Mouse (Mus musculus) heart, embryonic 10.5 days (tissue): ENCODE measurements around the gene Cfap44. TPM values are rescaled to one million over a fixed set of nuclear protein-coding genes. Genes with fewer than 3 reads are reported as not detected.

Experiments
- DNase-seq: peaks from one replicate; pipeline ENCODE4 v3.0.0-alpha.2; 2017; ENCODE audit warnings: low spot score
- H3K27ac ChIP-seq: fragments of 300-500 bp; sonication (generic); 2 replicates; pipeline ENCODE4 v1.5.1; 2016; ENCODE audit warnings: mild to moderate bottlenecking
- H3K27me3 ChIP-seq: fragments of 300-500 bp; sonication (generic); 2 replicates; pipeline ENCODE4 v1.6.1; 2016; ENCODE audit warnings: mild to moderate bottlenecking; ENCODE audit not compliant: poor library complexity, insufficient read depth, severe bottlenecking
- H3K36me3 ChIP-seq: fragments of 300-500 bp; sonication (generic); 2 replicates; pipeline ENCODE4 v1.6.1; 2016; ENCODE audit warnings: mild to moderate bottlenecking, moderate library complexity
- H3K4me1 ChIP-seq: fragments of 300-500 bp; sonication (generic); 2 replicates; pipeline ENCODE4 v1.6.1; 2016; ENCODE audit warnings: mild to moderate bottlenecking
- H3K4me3 ChIP-seq: fragments of 300-500 bp; sonication (generic); 2 replicates; pipeline ENCODE4 v1.5.1; 2016; ENCODE audit warnings: mild to moderate bottlenecking, moderate library complexity
- H3K9me3 ChIP-seq: fragments of 300-500 bp; sonication (generic); 2 replicates; pipeline ENCODE4 v1.6.1; 2016; ENCODE audit warnings: mild to moderate bottlenecking, moderate library complexity
- WGBS: fragments of 180-500 bp; shearing (Covaris S2); methylation state at CpG from one replicate; pipeline ENCODE4 v1.1.7; 2016; 5-methylcytosine and 5-hydroxymethylcytosine counted together
- polyA plus RNA-seq: library from polyadenylated mRNA; unstranded; fragments of >200 nt; fragmentation: Nextera tagmentation; extraction: Ambion mirVana; gene quantifications from 2 replicates; pipeline ENCODE4 v1.2.1, GENCODE M21; 2016

The Cfap44 gene
- polyA plus RNA-seq, 1 experiment from 2014 or later: 0.21 TPM

- WGBS: 22% methylated on average over 9 of the region's 9 CpGs
- Histone ChIP-seq H3K4me1 (peaks cover 57% of the 10 kb centered on the region), H3K27me3 (no peaks in the 10 kb centered on the region), H3K27ac (peak overlapping the region; percentile 39; the same call in 1 of the 2 replicates), H3K9me3 (no peaks in the 10 kb centered on the region), H3K4me3 (no peak overlapping the region), H3K36me3 (no peaks in the 10 kb centered on the region)
- DNase-seq: no peak
Measured at GRCm38 (mm10) chr16:44530191-44530590, 135.6 kb downstream of the Cfap44 start.

DNA sequence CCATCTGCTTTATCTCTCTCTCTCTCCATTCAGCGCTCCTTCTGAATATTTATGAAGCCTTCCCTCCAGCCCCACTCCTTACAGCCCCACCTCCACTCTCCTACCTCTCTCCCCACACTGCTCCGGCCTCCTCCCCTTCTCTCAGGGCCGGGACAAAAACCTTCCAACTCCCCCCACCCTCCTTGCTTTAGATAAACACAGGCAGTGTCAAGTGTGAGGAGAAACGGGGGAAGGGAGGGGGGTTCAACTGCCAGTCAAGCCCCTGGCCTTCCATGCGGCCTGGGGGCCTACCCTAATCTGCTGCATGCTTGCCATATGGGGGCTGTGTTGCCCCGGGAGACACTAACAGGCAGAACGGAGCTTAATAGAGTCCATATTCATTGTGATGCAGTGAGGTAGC lies 136.2 kb downstream of the Cfap44 start:
- peaks cover 57% of the 10 kb centered on the region for H3K4me1 ChIP-seq
- no peaks in the 10 kb centered on the region for H3K27me3 ChIP-seq
- WGBS: 1% methylated on average over 7 of the region's 7 CpGs
- H3K36me3 ChIP-seq: no peaks in the 10 kb centered on the region
- H3K4me3 ChIP-seq: peak overlapping the region; percentile 52
- H3K27ac ChIP-seq: peak overlapping the region; percentile 44; the same call in 1 of the 2 replicates
- DNase-seq: peak; percentile 81
- H3K9me3 ChIP-seq: no peaks in the 10 kb centered on the region

GRCm38 (mm10) chr16:44531239-44531797 lies 136.7 kb downstream of the Cfap44 start:
- H3K4me1 ChIP-seq: peaks cover 57% of the 10 kb centered on the region
- peak overlapping the region; percentile 36; the same call in 1 of the 2 replicates for H3K27ac ChIP-seq
- no peak for DNase-seq
- no peaks in the 10 kb centered on the region for H3K9me3 ChIP-seq
- H3K4me3 ChIP-seq: peak overlapping the region; percentile 52
- no peaks in the 10 kb centered on the region for H3K36me3 ChIP-seq
- no peaks in the 10 kb centered on the region for H3K27me3 ChIP-seq
- WGBS: 33% methylated on average over 12 of the region's 12 CpGs

Other genes starting within 250 kb of the Cfap44 start
- gene Usf3, start 221.6 kb upstream of the Cfap44 start, polyA plus RNA-seq: 2.4 and 2.8 TPM in 2 replicates
- not detected in 2 replicates for gene Sidt1, start 61.6 kb upstream of the Cfap44 start, polyA plus RNA-seq
- 22.0 and 23.8 TPM in 2 replicates for gene Spice1, start 47.7 kb upstream of the Cfap44 start, polyA plus RNA-seq
- 5.4 and 8.7 TPM in 2 replicates for gene Boc, start 164.1 kb downstream of the Cfap44 start, polyA plus RNA-seq